Mouse (Mus musculus): ENCODE results near the gene Gm20538. TPM values are rescaled to one million over a fixed set of nuclear protein-coding genes. Genes with fewer than 3 reads are reported as not detected.

Gm20538 gene
- total and polyA plus RNA-seq, 3 experiments = not detected

DNA sequence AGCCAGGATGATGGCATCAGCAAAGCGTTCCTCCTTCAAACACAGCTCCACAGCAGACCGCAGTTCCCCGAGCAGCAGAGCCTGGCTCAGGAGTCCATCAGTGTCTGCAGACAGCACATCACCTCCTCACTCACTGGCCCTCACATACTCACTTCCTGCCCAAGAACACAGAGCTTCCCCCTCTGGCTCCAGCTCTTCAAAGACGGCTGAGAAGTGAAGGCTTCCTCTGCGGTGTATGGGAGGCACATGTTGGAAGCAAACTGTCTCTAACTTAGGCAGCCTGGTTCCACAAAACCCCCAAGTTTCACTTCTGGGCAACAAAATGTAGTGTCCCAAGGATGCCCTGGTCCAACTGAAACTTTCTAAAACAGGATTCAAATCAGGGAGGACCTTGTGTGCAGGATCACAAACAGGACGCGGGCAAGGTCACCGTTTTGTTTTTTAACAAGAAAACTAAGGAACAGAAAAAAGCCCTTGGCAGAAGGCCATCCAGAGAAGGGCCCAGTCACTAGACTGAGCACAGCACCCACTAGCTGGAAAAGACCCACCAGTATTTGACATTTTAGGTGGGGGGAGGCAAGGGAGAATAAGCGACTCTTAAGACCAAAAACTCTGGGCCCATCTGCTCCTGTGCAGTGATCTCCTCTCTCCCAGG lies 27.0 kb downstream of the Gm20538 start:
- TF ChIP-seq POLR2A (IDR thresholded peaks at IDR 0.05; ENCODE audit: insufficient read depth, low read depth, low read length) = no peak
- TF ChIP-seq EP300 (IDR thresholded peaks at IDR 0.05; ENCODE audit: insufficient read depth, low read depth, low read length) = no peak
- no peak for TF ChIP-seq CTCF (IDR thresholded peaks at IDR 0.05)
- Histone ChIP-seq H3K4me1 (ENCODE audit: control insufficient read depth, insufficient read depth, low read length) (no peaks in the 10 kb centered on the region), H3K36me3 (ENCODE audit: control insufficient read depth, insufficient read depth, low read length) (no peaks in the 10 kb centered on the region), H3K4me3 (no peak overlapping the region), H3K79me2 (replicated peaks; ENCODE audit: control insufficient read depth, insufficient read depth, low read length) (no peaks in the 10 kb centered on the region), H3K27ac (no peak overlapping the region), H3K27me3 (ENCODE audit: control insufficient read depth, insufficient read depth, low read length) (no peaks in the 10 kb centered on the region), H3K9ac (ENCODE audit: low read depth, low read length) (no peak overlapping the region)
- 53% methylated on average over 9 of the region's 9 CpGs for WGBS
- DNase-seq = no peak
- intact Hi-C loops (cut with DNase I) = no loop called here

DNA sequence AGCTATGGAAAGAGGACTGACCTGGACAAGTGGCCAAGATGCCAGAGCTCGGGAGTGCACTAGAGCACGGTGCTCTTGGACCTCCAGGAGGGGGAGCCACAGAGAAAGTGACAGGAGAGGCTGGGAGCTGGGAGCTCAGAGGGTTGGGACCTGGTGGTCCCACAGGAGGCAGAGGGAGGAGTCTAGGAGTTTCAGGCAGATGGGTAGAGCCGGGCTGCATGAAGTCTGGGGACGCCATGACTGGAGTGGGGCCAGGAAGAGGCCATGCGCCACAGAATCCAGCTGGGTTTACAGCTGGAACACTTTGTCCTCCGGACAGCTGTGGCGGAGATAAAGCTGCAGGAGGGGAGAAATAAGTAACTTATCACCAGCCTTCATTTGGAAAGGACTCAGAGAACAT lies 33.5 kb downstream of the Gm20538 start:
- DNase-seq = peak; percentile 77 to 78
- 29% methylated on average over 7 of the region's 7 CpGs for WGBS
- no peaks in the 10 kb centered on the region for H3K79me2 ChIP-seq (replicated peaks; ENCODE audit: control insufficient read depth, insufficient read depth, low read length)
- no peak overlapping the region for H3K27ac ChIP-seq
- no peaks in the 10 kb centered on the region for H3K36me3 ChIP-seq (ENCODE audit: control insufficient read depth, insufficient read depth, low read length)
- TF ChIP-seq POLR2A (IDR thresholded peaks at IDR 0.05; ENCODE audit: insufficient read depth, low read depth, low read length) (no peak), CTCF (IDR thresholded peaks at IDR 0.05) (peak; percentile 48), EP300 (IDR thresholded peaks at IDR 0.05; ENCODE audit: insufficient read depth, low read depth, low read length) (peak; percentile 62; the same call in 1 of the 2 replicates)
- no peak overlapping the region for H3K4me3 ChIP-seq
- H3K4me1 ChIP-seq (ENCODE audit: control insufficient read depth, insufficient read depth, low read length) = no peaks in the 10 kb centered on the region
- no peak overlapping the region for H3K9ac ChIP-seq (ENCODE audit: low read depth, low read length)
- intact Hi-C loops (cut with DNase I) = no loop called here
- no peaks in the 10 kb centered on the region for H3K27me3 ChIP-seq (ENCODE audit: control insufficient read depth, insufficient read depth, low read length)

DNA sequence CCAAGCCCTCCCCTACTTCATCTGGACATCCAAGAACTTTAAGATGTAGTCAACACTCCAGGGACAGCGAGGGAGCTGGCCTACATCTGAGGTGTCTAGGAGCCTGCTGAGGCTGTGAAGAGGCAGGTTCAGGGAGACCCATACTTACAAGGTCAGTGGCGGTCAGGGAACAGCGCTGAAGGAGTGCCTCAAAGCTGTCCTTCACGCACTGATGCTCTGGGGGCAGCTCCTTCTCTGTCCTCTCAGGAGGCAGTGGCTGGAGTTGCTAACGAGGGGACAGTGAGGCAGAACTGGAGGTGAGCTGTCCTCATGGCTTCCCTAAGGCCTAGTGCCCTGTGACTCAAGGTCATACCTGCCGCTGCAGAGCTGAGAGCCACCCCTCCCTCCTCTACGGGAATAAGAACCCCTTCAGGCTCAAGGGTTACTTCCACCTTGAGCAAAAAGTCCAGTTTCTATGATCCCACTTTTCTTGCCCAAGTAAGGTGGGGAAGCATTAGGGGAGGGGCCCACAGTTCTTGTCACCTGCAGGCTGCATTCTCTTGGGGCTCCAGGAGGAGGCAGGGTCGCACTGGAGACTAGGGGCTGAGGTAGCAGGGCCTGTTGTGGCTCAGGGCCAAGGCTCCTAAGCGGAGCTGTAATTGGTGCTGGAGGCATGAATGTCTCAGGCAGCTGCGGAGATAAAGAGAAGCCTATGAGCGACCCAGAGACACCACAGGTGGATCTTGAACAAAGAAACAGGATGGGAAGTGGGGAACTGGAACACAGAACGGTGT lies 34.4 kb downstream of the Gm20538 start:
- DNase-seq = no peak

DNA sequence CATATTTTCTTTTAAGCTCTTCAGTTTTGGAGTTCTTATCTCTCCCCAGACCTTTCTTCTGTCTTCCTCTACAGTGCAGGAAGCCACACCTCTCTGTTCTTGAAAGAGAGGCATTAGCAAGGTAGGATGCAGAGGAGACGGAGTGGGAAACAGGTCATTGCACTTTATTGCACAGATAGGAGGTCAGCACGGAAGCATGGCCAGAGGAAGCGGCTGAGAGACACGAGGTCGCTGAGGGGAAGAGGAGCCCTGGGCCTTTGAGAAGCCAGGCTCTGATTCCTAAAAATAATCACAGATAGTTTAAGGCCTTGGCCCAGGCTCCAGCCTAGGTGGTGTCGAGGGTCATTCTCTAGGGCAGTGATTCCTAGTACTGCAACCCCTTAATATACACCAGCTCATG lies 36.9 kb downstream of the Gm20538 start:
- no peaks in the 10 kb centered on the region for H3K79me2 ChIP-seq (replicated peaks; ENCODE audit: control insufficient read depth, insufficient read depth, low read length)
- 38% methylated on average over 6 of the region's 6 CpGs for WGBS
- H3K4me3 ChIP-seq = no peak overlapping the region
- intact Hi-C loops (cut with DNase I) = no loop called here
- peaks cover 9% of the 10 kb centered on the region for H3K27me3 ChIP-seq (ENCODE audit: control insufficient read depth, insufficient read depth, low read length)
- H3K9ac ChIP-seq (ENCODE audit: low read depth, low read length) = no peak overlapping the region
- no peak overlapping the region for H3K27ac ChIP-seq
- DNase-seq = no peak
- H3K36me3 ChIP-seq (ENCODE audit: control insufficient read depth, insufficient read depth, low read length) = no peaks in the 10 kb centered on the region
- H3K4me1 ChIP-seq (ENCODE audit: control insufficient read depth, insufficient read depth, low read length) = peaks cover 2% of the 10 kb centered on the region; the same call in 1 of the 2 replicates
- TF ChIP-seq CTCF (IDR thresholded peaks at IDR 0.05) (no peak), EP300 (IDR thresholded peaks at IDR 0.05; ENCODE audit: insufficient read depth, low read depth, low read length) (no peak), POLR2A (IDR thresholded peaks at IDR 0.05; ENCODE audit: insufficient read depth, low read depth, low read length) (no peak)

More for the DNA sequence above, 34.4 kb downstream of the Gm20538 start:
- no peaks in the 10 kb centered on the region for H3K36me3 ChIP-seq (ENCODE audit: control insufficient read depth, insufficient read depth, low read length)
- no peak overlapping the region for H3K9ac ChIP-seq (ENCODE audit: low read depth, low read length)
- 76% methylated on average over 12 of the region's 12 CpGs for WGBS
- H3K79me2 ChIP-seq (replicated peaks; ENCODE audit: control insufficient read depth, insufficient read depth, low read length) = no peaks in the 10 kb centered on the region
- intact Hi-C loops (cut with DNase I) = no loop called here
- H3K27me3 ChIP-seq (ENCODE audit: control insufficient read depth, insufficient read depth, low read length) = 0 out of 2 replicates have a peak, but pooled peaks cover 1% of the 10 kb centered on the region
- H3K27ac ChIP-seq = no peak overlapping the region
- H3K4me3 ChIP-seq = no peak overlapping the region
- H3K4me1 ChIP-seq (ENCODE audit: control insufficient read depth, insufficient read depth, low read length) = no peaks in the 10 kb centered on the region
- TF ChIP-seq CTCF (IDR thresholded peaks at IDR 0.05) (no peak), POLR2A (IDR thresholded peaks at IDR 0.05; ENCODE audit: insufficient read depth, low read depth, low read length) (no peak), EP300 (IDR thresholded peaks at IDR 0.05; ENCODE audit: insufficient read depth, low read depth, low read length) (no peak)

DNA sequence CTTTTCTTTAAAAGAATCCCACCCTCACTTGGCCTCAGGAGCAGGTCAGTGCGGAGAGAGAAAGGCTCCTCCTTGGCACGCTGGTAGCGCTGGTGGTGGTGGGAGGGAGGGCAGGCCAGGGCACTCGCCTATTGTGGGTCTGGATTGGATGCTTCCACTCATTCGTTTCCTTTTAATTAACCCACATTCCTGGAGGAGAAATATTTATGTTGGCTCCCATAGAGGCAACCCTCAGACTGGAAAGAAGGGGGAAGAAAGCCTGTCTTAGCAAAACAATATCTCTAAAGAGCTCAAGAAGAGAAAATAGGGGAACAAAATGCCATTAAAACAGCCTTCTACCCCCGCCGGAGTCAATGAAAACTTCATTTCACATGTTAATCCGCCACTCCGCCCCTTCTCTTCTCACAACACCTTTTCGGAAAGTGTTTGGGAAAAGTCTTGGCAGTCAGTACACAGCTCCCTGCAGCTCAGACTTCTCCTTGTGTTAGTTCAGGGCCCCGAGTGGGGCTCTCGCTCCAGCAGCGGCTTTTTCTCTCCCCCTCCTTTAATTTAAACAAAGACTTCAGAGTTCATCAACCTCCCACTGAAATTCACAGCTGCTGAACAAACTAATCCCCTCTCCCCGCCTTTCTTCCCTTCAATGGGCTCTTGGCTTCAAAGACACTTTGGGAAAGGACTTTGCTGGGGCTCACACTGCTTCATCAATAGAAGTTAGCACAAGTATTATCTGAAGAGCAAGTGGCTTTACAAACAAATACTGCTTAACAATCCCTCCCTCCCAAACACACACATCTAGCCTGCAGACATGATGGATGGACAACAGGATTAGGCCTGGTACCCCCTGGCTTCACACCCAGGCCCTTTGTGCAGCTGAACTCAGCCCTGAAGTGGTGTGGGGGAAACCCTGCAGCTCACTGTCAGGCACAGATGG lies 37.8 kb downstream of the Gm20538 start:
- no peak overlapping the region for H3K9ac ChIP-seq (ENCODE audit: low read depth, low read length)
- no peak overlapping the region for H3K27ac ChIP-seq
- no peaks in the 10 kb centered on the region for H3K79me2 ChIP-seq (replicated peaks; ENCODE audit: control insufficient read depth, insufficient read depth, low read length)
- WGBS = 54% methylated on average over 14 of the region's 14 CpGs
- intact Hi-C loops (cut with DNase I) = no loop called here
- H3K27me3 ChIP-seq (ENCODE audit: control insufficient read depth, insufficient read depth, low read length) = peaks cover 9% of the 10 kb centered on the region
- TF ChIP-seq POLR2A (IDR thresholded peaks at IDR 0.05; ENCODE audit: insufficient read depth, low read depth, low read length) = no peak
- no peak for TF ChIP-seq EP300 (IDR thresholded peaks at IDR 0.05; ENCODE audit: insufficient read depth, low read depth, low read length)
- TF ChIP-seq CTCF (IDR thresholded peaks at IDR 0.05) = no peak
- DNase-seq = no peak
- no peak overlapping the region for H3K4me3 ChIP-seq
- no peaks in the 10 kb centered on the region for H3K36me3 ChIP-seq (ENCODE audit: control insufficient read depth, insufficient read depth, low read length)
- peaks cover 2% of the 10 kb centered on the region; the same call in 1 of the 2 replicates for H3K4me1 ChIP-seq (ENCODE audit: control insufficient read depth, insufficient read depth, low read length)
